Mouse (Mus musculus) testis, adult 10 weeks (tissue): ENCODE measurements around the gene Cyp2d11. TPM values are rescaled to one million over a fixed set of nuclear protein-coding genes. Genes with fewer than 3 reads are reported as not detected.

Experiments used
- polyA plus RNA-seq: library from polyadenylated mRNA; stranded (reverse); fragments of 350-450 nt; fragmentation: Illumina TruSeq; extraction: RNeasy Lipid Tissue Mini Kit (QIAGEN cat#74804); gene quantifications from one replicate; pipeline ENCODE4 v1.2.3, GENCODE M21; 2014; ENCODE audit warnings: low read depth, low replicate concordance

Cyp2d11 gene
- polyA plus RNA-seq: not detected

GRCm38 (mm10) chr15:82393922-82394321 is at the start of gene Cyp2d11:
Gene Cyp2d11, minus strand, starts transcription at chr15:82394022.

GRCm38 (mm10) chr15:82433137-82433536 is 39.3 kb upstream of the Cyp2d11 start, which contains the start of gene Cyp2d9:
Gene Cyp2d9, plus strand, starts transcription at chr15:82433437.

GRCm38 (mm10) chr15:82406981-82407380 is 13.2 kb upstream of the Cyp2d11 start, which contains the start of gene Cyp2d10:
Gene Cyp2d10, minus strand, starts transcription at chr15:82407195.

DNA sequence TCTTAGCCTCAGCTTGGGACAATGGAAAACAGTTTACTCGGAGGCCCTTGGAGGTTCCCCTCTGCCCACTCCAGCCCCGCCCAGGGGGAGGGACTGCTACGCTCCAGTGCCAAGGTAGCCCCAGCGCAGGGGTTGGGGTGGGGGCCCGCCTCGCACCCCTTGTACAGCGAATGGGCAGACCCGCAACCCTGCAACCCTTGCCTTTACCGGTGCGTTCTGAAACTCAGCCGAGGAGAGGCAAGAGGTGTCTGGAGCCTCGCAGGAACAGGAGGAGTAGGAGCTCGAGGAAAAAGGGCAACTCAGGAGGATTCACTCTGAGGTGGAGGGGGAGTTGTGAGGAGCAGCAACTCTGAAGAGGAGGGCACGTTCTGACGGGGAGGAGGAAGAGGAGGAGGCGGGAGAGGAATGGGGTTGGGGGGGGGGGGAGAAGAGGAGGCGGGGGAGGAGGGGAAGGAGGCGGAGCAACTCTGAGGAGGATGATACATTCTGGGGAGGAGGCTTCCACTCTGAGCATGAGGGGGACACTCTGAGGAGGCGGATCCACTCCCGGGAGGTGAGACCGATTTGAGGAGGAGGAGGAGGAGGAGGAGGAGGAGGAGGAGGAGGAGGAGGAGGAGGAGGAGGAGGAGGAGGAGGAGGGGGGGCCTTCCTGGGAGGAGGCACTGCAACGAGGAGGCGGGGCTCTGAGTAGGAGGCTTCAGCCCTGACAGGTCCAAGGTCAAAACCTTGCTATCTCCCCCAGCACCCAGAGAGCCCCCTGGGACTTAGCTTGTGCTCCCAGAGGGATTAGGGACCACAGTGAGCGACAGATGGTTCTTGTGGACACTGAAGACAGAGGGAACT is 13.7 kb downstream of the Cyp2d11 start, which contains the start of gene Cyp2d22:
Cyp2d22 (minus strand) TSS at position 390 of the 843 bp plus-strand sequence.

GRCm38 (mm10) chr15:82354126-82354945 is 39.5 kb downstream of the Cyp2d11 start, which contains the start of gene Ndufa6:
Gene Ndufa6, minus strand, starts transcription at chr15:82354322.

Other genes starting within 250 kb of the Cyp2d11 start
- 6.5 TPM for gene Srebf2, start 246.8 kb downstream of the Cyp2d11 start, polyA plus RNA-seq
- not detected for gene Shisa8, start 181.2 kb downstream of the Cyp2d11 start, polyA plus RNA-seq
- gene Tnfrsf13c, start 169.7 kb downstream of the Cyp2d11 start, polyA plus RNA-seq: 2.2 TPM
- gene Cenpm, start 149.3 kb downstream of the Cyp2d11 start, polyA plus RNA-seq: 1.5 TPM
- 0.71 TPM for gene 1500009C09Rik, start 141.6 kb downstream of the Cyp2d11 start, polyA plus RNA-seq
- 13.0 TPM for gene Sept3, start 119.1 kb downstream of the Cyp2d11 start, polyA plus RNA-seq
- 51.6 TPM for gene Wbp2nl, start 95.1 kb downstream of the Cyp2d11 start, polyA plus RNA-seq
- gene Naga, start 55.1 kb downstream of the Cyp2d11 start, polyA plus RNA-seq: 7.1 TPM
- gene Pheta2, start 55.1 kb downstream of the Cyp2d11 start, polyA plus RNA-seq: 2.2 TPM
- gene Smdt1, start 55.1 kb downstream of the Cyp2d11 start, polyA plus RNA-seq: 20.1 TPM
- 172 TPM for gene Ndufa6, start 39.7 kb downstream of the Cyp2d11 start, polyA plus RNA-seq
- gene Cyp2d22, start 13.8 kb downstream of the Cyp2d11 start, polyA plus RNA-seq: 2.9 TPM
- gene Cyp2d10, start 13.2 kb upstream of the Cyp2d11 start, polyA plus RNA-seq: not detected
- gene Cyp2d9, start 39.4 kb upstream of the Cyp2d11 start, polyA plus RNA-seq: not detected
- not detected for gene Cyp2d12, start 161.1 kb upstream of the Cyp2d11 start, polyA plus RNA-seq
- gene Cyp2d34, start 226.9 kb upstream of the Cyp2d11 start, polyA plus RNA-seq: not detected